Comparison of ENCODE assay signal across 9 mouse cellular contexts in genomic region chr10:108524306-108525029, GRCm38 (mm10).
DNase-seq lines count a peak whose midpoint lies in the region; ATAC-seq and TF ChIP-seq lines count a peak whose summit lies in the region.
"Had no signal": no experiment of that assay in that cellular context is flagged by ENCODE, and none has a peak within 500 bp of the region (broad histone marks: within the 10 kb centered on the region; RNA-seq: fewer than 3 reads in every experiment).

No protein-coding gene starts in this region.

- H3K4me2 ChIP-seq in CH12.LX (ENCODE audit: insufficient read depth, low read depth, poor library complexity, severe bottlenecking) = no peak overlapping the region
- H3K4me2 ChIP-seq in hindbrain, postnatal 0 days (ENCODE audit: low read depth, low read length) = no peak overlapping the region

- dilution Hi-C loops in CH12.LX (cut with MboI; ENCODE audit: extremely low pct_ligation_motif_present, extremely low pct_unique_long_range_greater_than_20kb, low sequenced_read_pairs) = no loop called here

- peaks cover 0 to 8% of the 10 kb centered on the region in 2 experiments; a peak in 2 of 4 replicates for H3K4me1 ChIP-seq in CH12.LX (ENCODE audit: control insufficient read depth in 1 of 2, insufficient read depth in 2 of 2)
- no peaks in the 10 kb centered on the region for H3K4me1 ChIP-seq in hindbrain, postnatal 0 days (ENCODE audit: insufficient read depth, low read length)

- TF ChIP-seq EP300 in CH12.LX (IDR thresholded peaks at IDR 0.05; ENCODE audit: low read length) = no peak

- H3K9ac ChIP-seq in CH12.LX (ENCODE audit: insufficient read depth, low read depth) = no peak overlapping the region
- H3K9ac ChIP-seq in hindbrain, postnatal 0 days (replicated peaks; ENCODE audit: low read length) = no peak overlapping the region

- no peak overlapping the region for H3K4me3 ChIP-seq in CH12.LX (replicated peaks in 1 of 3; ENCODE audit: low read depth in 2 of 3, low read length in 2 of 3, poor library complexity in 1 of 3)
- no peak overlapping the region for H3K4me3 ChIP-seq in hindbrain, postnatal 0 days (ENCODE audit: low read length)

- H3K27ac ChIP-seq in CH12.LX (ENCODE audit: insufficient read depth, low read depth) = no peak overlapping the region
- H3K27ac ChIP-seq in hindbrain, postnatal 0 days = no peak overlapping the region

- TF ChIP-seq POLR2A in CH12.LX (IDR thresholded peaks at IDR 0.05; ENCODE audit: low read depth, low read length) = no peak

- no peaks in the 10 kb centered on the region for H3K9me3 ChIP-seq in CH12.LX (replicated peaks; ENCODE audit: low read length)
- H3K9me3 ChIP-seq in hindbrain, postnatal 0 days (ENCODE audit: low read length) = no peaks in the 10 kb centered on the region

- peak; percentile 82 for ATAC-seq in hindbrain, postnatal 0 days
- ATAC-seq: CD4-positive, CD25-positive, alpha-beta regulatory T cell, adult 4 months had no signal

- intact Hi-C loops in heart, postnatal 36 days (cut with DNase I) = loop anchor here (1.0 to 2.0 kb wide), 2 partner anchors 78 to 224 kb away; no protein-coding TSS in a partner anchor
- intact Hi-C loops in left cerebral cortex, postnatal 36 days (cut with DNase I) = no loop called here

- no peaks in the 10 kb centered on the region for H3K27me3 ChIP-seq in CH12.LX (replicated peaks)
- no peaks in the 10 kb centered on the region for H3K27me3 ChIP-seq in hindbrain, postnatal 0 days (ENCODE audit: insufficient read depth, low read length)

- TF ChIP-seq RAD21 in CH12.LX (IDR thresholded peaks at IDR 0.05; ENCODE audit: low read depth, low read length) = peak; percentile 45

- peak; percentile 2 to 45 for DNase-seq in heart, adult 18-20 months
- no peak for DNase-seq in heart, postnatal 36 days
- peak; percentile 21 for DNase-seq in CH12.LX (ENCODE audit: extremely low read depth)
- peak; percentile 57 for DNase-seq in embryo, embryonic 11 days
- peak; percentile 59 for DNase-seq in hindbrain, postnatal 0 days (ENCODE audit: low spot score)
- no peak for DNase-seq in gastrocnemius, postnatal 10 days
- DNase-seq in right cerebral cortex, postnatal 4 days = no peak
- no peak for DNase-seq in left cerebral cortex, postnatal 36 days (ENCODE audit: low spot score in 2 of 2)

- TF ChIP-seq CTCF in CH12.LX (conservative IDR thresholded peaks at IDR 0.05 in 1 of 2, IDR thresholded peaks at IDR 0.05 in 1 of 2; ENCODE audit: low read depth in 2 of 2, low read length in 2 of 2) = peak in 1 of 2 experiments; percentile 48; a peak in 2 of 4 replicates
- peak; percentile 45 for TF ChIP-seq CTCF in hindbrain, postnatal 0 days (IDR thresholded peaks at IDR 0.05; ENCODE audit: low read depth)

- WGBS in hindbrain, postnatal 0 days = 42% methylated on average over 6 of the region's 6 CpGs

- no peaks in the 10 kb centered on the region for H3K79me2 ChIP-seq in CH12.LX (replicated peaks; ENCODE audit: control insufficient read depth, extremely low read depth, insufficient read depth, poor library complexity, severe bottlenecking)

- no peaks in the 10 kb centered on the region for H3K36me3 ChIP-seq in CH12.LX (replicated peaks in 1 of 2; ENCODE audit: control insufficient read depth in 1 of 2, insufficient read depth in 1 of 2, low read length in 1 of 2)
- no peaks in the 10 kb centered on the region for H3K36me3 ChIP-seq in hindbrain, postnatal 0 days (ENCODE audit: insufficient read depth, low read length)

- in situ Hi-C loops in CH12.LX (cut with MboI; ENCODE audit: low pct_ligation_motif_present, low pct_unique_long_range_greater_than_20kb, low sequenced_read_pairs) = loop anchor here (25.0 kb wide), 1 partner anchor 237 kb away; no protein-coding TSS in a partner anchor

TF ChIP-seq in CH12.LX, 34 proteins besides CTCF, POLR2A, EP300 and RAD21:
- TF ChIP-seq SMC3 (IDR thresholded peaks at IDR 0.05; ENCODE audit: low read depth, low read length) = 0 out of 2 replicates have a peak, but pooled peaks have one; percentile 18
- no peak for TF ChIP-seq USF2 (conservative IDR thresholded peaks at IDR 0.05; ENCODE audit: low read depth, low read length)
- no peak for TF ChIP-seq BHLHE40 (IDR thresholded peaks at IDR 0.05; ENCODE audit: low read depth, low read length)
- no peak for TF ChIP-seq JUN (IDR thresholded peaks at IDR 0.05; ENCODE audit: insufficient read depth, low read depth, low read length)
- TF ChIP-seq NELFE (IDR thresholded peaks at IDR 0.05; ENCODE audit: low read depth, low read length) = no peak

Comparison
In these comparisons a context has a peak if more than half of its experiments do, and no peak if none do; other contexts are left out.
1. DNase-seq: peak in heart, adult 18-20 months (2 of 2), CH12.LX (single experiment), embryo, embryonic 11 days (single experiment) and hindbrain, postnatal 0 days (single experiment); none in heart, postnatal 36 days (0 of 2), gastrocnemius, postnatal 10 days (single experiment), right cerebral cortex, postnatal 4 days (single experiment) and left cerebral cortex, postnatal 36 days (0 of 2).